In the genomic region with DNA sequence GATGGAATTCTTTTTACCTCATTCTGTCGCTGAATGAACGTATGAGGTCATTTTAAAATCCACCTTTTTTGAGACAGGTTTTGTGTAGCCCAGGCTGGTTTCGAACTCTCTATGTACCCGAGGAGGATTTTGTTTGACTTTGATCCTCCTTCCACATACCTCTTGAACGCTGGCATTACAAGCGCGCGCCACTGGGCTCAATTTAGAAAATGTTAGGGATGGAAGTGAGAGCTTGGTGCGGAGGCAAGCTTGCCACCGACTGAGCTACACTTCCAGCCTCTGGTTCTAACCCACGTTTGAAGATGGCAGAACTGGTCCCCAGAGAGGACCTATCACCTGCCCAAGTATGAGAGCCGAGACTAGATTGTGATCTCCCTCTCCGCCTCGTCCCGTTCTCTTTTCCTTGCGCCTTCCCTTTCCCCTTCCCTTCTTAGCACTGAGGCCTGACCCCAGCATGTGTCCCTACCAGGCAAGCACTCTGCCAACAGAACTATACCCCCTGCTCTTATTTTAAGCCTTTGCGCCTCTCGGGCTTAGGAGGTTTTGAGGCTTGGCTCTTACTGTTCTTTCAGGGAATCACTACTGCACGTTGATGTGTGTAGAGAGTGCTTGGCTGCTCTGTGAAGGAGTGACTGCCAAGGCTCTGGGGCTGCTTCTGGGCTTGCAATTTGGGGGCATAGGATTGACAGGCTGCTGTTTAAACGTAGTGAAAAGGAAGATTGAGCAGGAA, we compare ENCODE assay signal across 8 mouse cellular contexts. TPM values are rescaled to one million over a fixed set of nuclear protein-coding genes. Genes with fewer than 3 reads are reported as not detected.
A peak's percentile ranks its signal among the peaks of the same experiment; 100 is the strongest.
DNase-seq lines count a peak whose midpoint lies in the region; TF ChIP-seq lines count a peak whose summit lies in the region.

No protein-coding gene starts in this region.

- no peak for DNase-seq in gastrocnemius, adult 2 months
- no peak for DNase-seq in gastrocnemius, adult 8-10 months (ENCODE audit: low spot score in 2 of 2)
- peak; percentile 24 for DNase-seq in urinary bladder, adult 2 months (ENCODE audit: low spot score)
- DNase-seq in urinary bladder, postnatal 25 days (ENCODE audit: low spot score), result no peak
- DNase-seq in heart, postnatal 36 days, result peak; percentile 8 to 32
- DNase-seq in liver, result peak; percentile 15
- DNase-seq in frontal cortex, postnatal 14 days (ENCODE audit: low spot score in 2 of 2), result no peak

- H3K27ac ChIP-seq in gastrocnemius, adult 2 months, result peak overlapping the region; percentile 99
- H3K27ac ChIP-seq in olfactory bulb, adult 2 months (ENCODE audit: insufficient read depth, low read depth, low read length), result peak overlapping the region; percentile 99

- WGBS in olfactory bulb, adult 2 months, result 19% methylated on average over 20 of the region's 20 CpGs

- peaks cover 6% of the 10 kb centered on the region for H3K4me1 ChIP-seq in olfactory bulb, adult 2 months (ENCODE audit: control insufficient read depth, insufficient read depth, low read length)

- H3K4me3 ChIP-seq in gastrocnemius, adult 2 months, result peak overlapping the region; percentile 82
- H3K4me3 ChIP-seq in olfactory bulb, adult 2 months (ENCODE audit: insufficient read depth, low read depth, low read length), result peak overlapping the region; percentile 100

- TF ChIP-seq CTCF in gastrocnemius, adult 2 months (IDR thresholded peaks at IDR 0.05), result no peak
- no peak for TF ChIP-seq CTCF in olfactory bulb, adult 2 months (IDR thresholded peaks at IDR 0.05; ENCODE audit: insufficient read depth, low read depth, low read length)

- intact Hi-C loops in gastrocnemius, adult 2 months (cut with DNase I), result no loop called here
- intact Hi-C loops in heart, postnatal 36 days (cut with DNase I), result no loop called here

- no peak for TF ChIP-seq POLR2A in olfactory bulb, adult 2 months (IDR thresholded peaks at IDR 0.05; ENCODE audit: insufficient read depth, low read depth, low read length)

RNA-seq across cellular contexts. Expression of a gene that starts 0.7 kb away (rescaled TPM):
- total RNA-seq in gastrocnemius, adult 2 months (2021), result 10 to 100 TPM; 11.2 to 13.3 TPM
- 10 to 100 TPM; 10.4 to 12.0 (median 11.6) TPM for total RNA-seq in gastrocnemius, adult 8-10 months (2022)
- 18.3 and 19.3 TPM in 2 replicates for polyA plus RNA-seq in urinary bladder, adult 2 months (2012; rRNA removed)
- total RNA-seq in heart, postnatal 36 days (2021), result 10 to 100 TPM; 13.3 to 14.5 TPM
- not detected in 2 replicates for polyA plus RNA-seq in olfactory bulb, adult 2 months (2012; ENCODE audit: insufficient read depth, insufficient read length, low replicate concordance, missing spikeins)

RNA-seq across cellular contexts. Expression of a gene that starts 0.7 kb away (rescaled TPM):
- total RNA-seq in gastrocnemius, adult 2 months (2021), result 10 to 100 TPM; 53.8 to 69.8 TPM
- 10 to 100 TPM; 58.2 to 63.8 (median 60.9) TPM for total RNA-seq in gastrocnemius, adult 8-10 months (2022)
- 130 and 145 TPM in 2 replicates for polyA plus RNA-seq in urinary bladder, adult 2 months (2012; rRNA removed)
- total RNA-seq in heart, postnatal 36 days (2021), result 10 to 100 TPM; 84.7 to 89.3 TPM
- polyA plus RNA-seq in olfactory bulb, adult 2 months (2012; ENCODE audit: insufficient read depth, insufficient read length, low replicate concordance, missing spikeins), result not detected in 2 replicates

RNA-seq across cellular contexts. Expression of a gene that starts 29.3 kb away (rescaled TPM):
- total RNA-seq in gastrocnemius, adult 2 months (2021), result not detected
- total RNA-seq in gastrocnemius, adult 8-10 months (2022), result not detected
- 22.1 and 22.4 TPM in 2 replicates for polyA plus RNA-seq in urinary bladder, adult 2 months (2012; rRNA removed)
- total RNA-seq in heart, postnatal 36 days (2021), result not detected
- not detected in 2 replicates for polyA plus RNA-seq in olfactory bulb, adult 2 months (2012; ENCODE audit: insufficient read depth, insufficient read length, low replicate concordance, missing spikeins)

RNA-seq across cellular contexts. Expression of a gene that starts 55.7 kb away (rescaled TPM):
- total RNA-seq in gastrocnemius, adult 2 months (2021), result 100 to 1,000 TPM; 141 to 172 TPM
- total RNA-seq in gastrocnemius, adult 8-10 months (2022), result 100 to 1,000 TPM; 167 to 183 (median 176) TPM
- 1.8 and 3.4 TPM in 2 replicates for polyA plus RNA-seq in urinary bladder, adult 2 months (2012; rRNA removed)
- 10 to 100 TPM; 88.4 to 94.2 TPM for total RNA-seq in heart, postnatal 36 days (2021)
- 29.1 TPM in 1 of 2 replicates, not detected in the other for polyA plus RNA-seq in olfactory bulb, adult 2 months (2012; ENCODE audit: insufficient read depth, insufficient read length, low replicate concordance, missing spikeins)

RNA-seq across cellular contexts. Expression of a gene that starts 56.6 kb away (rescaled TPM):
- total RNA-seq in gastrocnemius, adult 2 months (2021), result 1 to 10 TPM; 1.0 to 5.6 TPM
- 1 to 10 TPM in 3 of 4 experiments, under 1 TPM in 1; 0.92 to 2.6 (median 1.6) TPM for total RNA-seq in gastrocnemius, adult 8-10 months (2022)
- polyA plus RNA-seq in urinary bladder, adult 2 months (2012; rRNA removed), result 64.8 and 68.0 TPM in 2 replicates
- under 1 TPM; 0.86 to 0.92 TPM for total RNA-seq in heart, postnatal 36 days (2021)
- not detected in 2 replicates for polyA plus RNA-seq in olfactory bulb, adult 2 months (2012; ENCODE audit: insufficient read depth, insufficient read length, low replicate concordance, missing spikeins)

Comparison
In these comparisons a context has a peak if more than half of its experiments do, and no peak if none do; other contexts are left out.
1. DNase-seq: peak in urinary bladder, adult 2 months (single experiment), heart, postnatal 36 days (2 of 2) and liver (single experiment); none in gastrocnemius, adult 2 months (single experiment), gastrocnemius, adult 8-10 months (0 of 2), urinary bladder, postnatal 25 days (single experiment) and frontal cortex, postnatal 14 days (0 of 2).